Mouse (Mus musculus) monocyte, adult 5-6 weeks (primary cell): ENCODE measurements around the gene Slc1a3. TPM values are rescaled to one million over a fixed set of nuclear protein-coding genes. Genes with fewer than 3 reads are reported as not detected.

Source experiments
- total RNA-seq: library from RNA; stranded (forward); fragments of 200-1000, 200-491, 200-594 nt; gene quantifications from 3 replicates; pipeline ENCODE4 v1.2.3, GENCODE M21; 2017

The Slc1a3 gene
- total RNA-seq, 1 experiment from 2014 or later: 0.38 TPM

Other genes starting within 250 kb of the Slc1a3 start
- gene Gm2310, start 190.8 kb downstream of the Slc1a3 start, total RNA-seq: not detected in 3 replicates